Mouse (Mus musculus) kidney, embryonic 16.5 days (tissue): ENCODE data around the gene Cyth3. TPM values are rescaled to one million over a fixed set of nuclear protein-coding genes. Genes with fewer than 3 reads are reported as not detected.

ENCODE experiments used
- ATAC-seq: fragments of 200-750 bp; cut with Nextera tagmentation; 2 replicates; pipeline ENCODE4 v1.8.0; 2017; ENCODE audit warnings: moderate TSS enrichment; ENCODE audit not compliant: low FRiP score, low TSS enrichment
- H3K27ac ChIP-seq: fragments of 300-500 bp; sonication (generic); 2 replicates; pipeline ENCODE4 v1.5.1; 2014; ENCODE audit warnings: low read length
- H3K27me3 ChIP-seq: fragments of 300-500 bp; sonication (generic); 2 replicates; pipeline ENCODE4 v1.6.1; 2014; ENCODE audit warnings: low read length, control low read depth, mixed read lengths; ENCODE audit not compliant: insufficient read depth
- H3K36me3 ChIP-seq: fragments of 300-500 bp; sonication (generic); 2 replicates; pipeline ENCODE4 v1.6.1; 2014; ENCODE audit warnings: low read length, control low read depth, mixed read lengths; ENCODE audit not compliant: insufficient read depth
- H3K4me1 ChIP-seq: fragments of 300-500 bp; sonication (generic); 2 replicates; pipeline ENCODE4 v1.6.1; 2014; ENCODE audit warnings: low read length, control low read depth, mixed read lengths; ENCODE audit not compliant: insufficient read depth
- H3K4me2 ChIP-seq: fragments of 300-500 bp; sonication (generic); replicated peaks from 2 replicates; pipeline ENCODE4 v1.6.1; 2014; ENCODE audit warnings: low read depth, low read length
- H3K4me3 ChIP-seq: fragments of 300-500 bp; sonication (generic); 2 replicates; pipeline ENCODE4 v1.5.1; 2014; ENCODE audit warnings: mild to moderate bottlenecking, low read length
- H3K9ac ChIP-seq: fragments of 300-500 bp; sonication (generic); replicated peaks from 2 replicates; pipeline ENCODE4 v1.6.1; 2014; ENCODE audit warnings: low read length
- H3K9me3 ChIP-seq: fragments of 300-500 bp; sonication (generic); 2 replicates; pipeline ENCODE4 v1.6.1; 2016; ENCODE audit warnings: low read length, control low read depth
- WGBS: fragments of 180-500 bp; shearing (Covaris S2); extraction: QIAGEN DNeasy Blood & Tissue Kit; methylation state at CpG from one replicate; pipeline ENCODE4 v1.1.7; 2014; 5-methylcytosine and 5-hydroxymethylcytosine counted together
- polyA plus RNA-seq: library from polyadenylated mRNA; unstranded; fragments of >200 nt; fragmentation: Nextera tagmentation; extraction: Ambion mirVana; gene quantifications from 2 replicates; pipeline ENCODE4 v1.2.1, GENCODE M21; 2015

Cyth3 gene
- polyA plus RNA-seq, 1 experiment from 2014 or later, result 81.3 TPM

DNA sequence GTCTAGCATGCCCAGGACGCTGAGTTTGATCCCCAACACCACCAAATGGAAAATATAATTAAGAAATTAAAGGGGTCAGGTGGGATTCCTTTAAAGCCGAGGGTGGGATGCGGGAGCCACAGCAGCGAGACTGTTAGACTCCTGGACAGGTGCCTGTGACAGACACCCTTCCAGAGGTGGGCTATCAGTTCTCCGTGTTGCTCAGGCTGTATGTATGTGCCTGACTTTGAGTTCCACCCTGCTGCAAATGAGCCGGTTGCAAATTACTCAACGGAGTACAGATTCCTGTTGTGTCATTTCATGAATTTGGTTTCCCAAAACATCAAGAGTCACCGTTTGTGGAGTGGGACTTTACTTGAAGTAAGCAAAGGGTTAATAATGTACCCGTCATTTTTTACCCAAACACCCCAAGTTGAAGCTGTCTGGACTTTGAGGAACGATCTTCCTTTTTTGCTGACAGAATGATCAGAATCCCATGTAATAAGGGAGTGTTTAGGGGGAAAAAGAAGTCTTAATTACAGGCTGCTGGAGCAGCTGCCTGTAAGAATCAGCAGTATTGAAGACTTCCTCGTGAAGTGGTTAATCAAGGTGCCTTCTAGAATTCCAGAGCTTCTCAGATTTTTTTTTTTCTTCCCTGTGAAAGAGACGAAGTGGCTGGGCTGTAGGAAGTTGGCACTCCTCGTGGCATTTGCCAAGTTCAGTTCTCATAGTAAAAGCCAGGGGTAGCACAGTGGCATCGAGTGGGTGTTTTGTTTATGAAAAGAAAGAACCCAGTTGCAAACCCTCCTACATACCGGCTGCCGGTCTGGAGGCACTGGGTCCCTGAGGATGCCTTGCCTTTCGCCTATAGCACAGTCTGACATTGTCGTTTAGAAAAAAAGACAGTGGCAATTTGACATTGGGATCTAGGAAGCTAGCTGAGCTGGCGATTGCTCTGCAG, 1.4 kb downstream of the Cyth3 start:
- no peaks in the 10 kb centered on the region for H3K27me3 ChIP-seq
- H3K36me3 ChIP-seq, result no peaks in the 10 kb centered on the region
- H3K9me3 ChIP-seq, result no peaks in the 10 kb centered on the region
- H3K27ac ChIP-seq, result peak overlapping the region; percentile 43; the same call in 1 of the 2 replicates
- no peak for ATAC-seq
- peak overlapping the region; percentile 75 for H3K4me3 ChIP-seq
- H3K4me2 ChIP-seq, result peak overlapping the region; percentile 64
- H3K4me1 ChIP-seq, result peaks cover 41% of the 10 kb centered on the region
- H3K9ac ChIP-seq, result peak overlapping the region; percentile 85
- 24% methylated on average over 19 of the region's 19 CpGs for WGBS

DNA sequence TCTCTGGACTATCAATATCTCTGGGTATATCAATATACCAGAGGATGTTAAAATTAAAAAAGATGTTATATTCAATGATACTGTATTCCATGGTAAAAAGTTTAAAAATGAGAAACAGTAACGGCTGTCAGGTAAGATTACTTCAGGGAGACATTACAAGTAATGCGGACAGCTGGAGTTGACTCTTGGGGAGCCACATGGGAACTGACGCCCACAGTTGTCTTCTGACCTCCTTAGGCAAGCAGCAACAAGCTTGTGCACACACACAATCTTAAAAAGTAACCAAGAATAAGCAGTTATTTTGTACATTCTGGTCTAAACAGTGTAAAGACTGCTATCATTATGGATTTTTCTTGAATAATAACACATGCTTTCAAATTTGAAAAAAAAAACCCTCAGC, 2.2 kb downstream of the Cyth3 start:
- H3K36me3 ChIP-seq, result no peaks in the 10 kb centered on the region
- peaks cover 41% of the 10 kb centered on the region for H3K4me1 ChIP-seq
- no peak overlapping the region for H3K9ac ChIP-seq
- no peak for ATAC-seq
- 69% methylated on average over 3 of the region's 3 CpGs for WGBS
- H3K4me3 ChIP-seq, result 0 out of 2 replicates have a peak overlapping the region, but pooled peaks have one; percentile 19
- peak overlapping the region; percentile 64 for H3K4me2 ChIP-seq
- no peaks in the 10 kb centered on the region for H3K27me3 ChIP-seq
- no peaks in the 10 kb centered on the region for H3K9me3 ChIP-seq
- 0 out of 2 replicates have a peak overlapping the region, but pooled peaks have one; percentile 40 for H3K27ac ChIP-seq

DNA sequence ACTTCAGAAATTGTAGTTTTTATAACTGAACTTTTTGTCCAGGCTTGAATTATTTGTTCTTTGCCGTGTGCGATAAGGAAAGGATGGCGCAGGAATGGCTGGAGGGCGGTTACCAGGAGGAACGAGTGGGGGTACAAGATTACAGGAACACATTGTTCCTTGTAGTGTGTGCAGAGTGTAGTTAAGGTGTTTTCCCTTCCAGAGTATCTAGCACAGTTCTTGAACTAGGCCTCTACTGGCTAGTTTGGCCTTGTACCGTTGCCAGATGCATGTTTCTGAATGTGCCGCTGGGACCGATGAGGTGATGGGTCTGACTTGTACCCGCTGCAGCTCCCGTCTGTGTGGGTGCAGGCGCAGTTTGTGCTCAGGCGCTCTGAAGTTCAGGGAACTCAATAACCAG, 3.2 kb downstream of the Cyth3 start:
- peak overlapping the region; percentile 46; the same call in 1 of the 2 replicates for H3K9ac ChIP-seq
- no peaks in the 10 kb centered on the region for H3K27me3 ChIP-seq
- peaks cover 41% of the 10 kb centered on the region for H3K4me1 ChIP-seq
- WGBS, result 59% methylated on average over 12 of the region's 12 CpGs
- peak overlapping the region; percentile 40 for H3K4me2 ChIP-seq
- H3K4me3 ChIP-seq, result peak overlapping the region; percentile 12; the same call in 1 of the 2 replicates
- peaks cover 5% of the 10 kb centered on the region; the same call in 1 of the 2 replicates for H3K36me3 ChIP-seq
- ATAC-seq, result no peak
- H3K27ac ChIP-seq, result peak overlapping the region; percentile 70
- no peaks in the 10 kb centered on the region; the same call in 1 of the 2 replicates for H3K9me3 ChIP-seq

- H3K27me3 ChIP-seq, result no peaks in the 10 kb centered on the region
- peaks cover 39% of the 10 kb centered on the region for H3K4me1 ChIP-seq
- H3K4me2 ChIP-seq, result peak overlapping the region; percentile 40
- peaks cover 6% of the 10 kb centered on the region; the same call in 1 of the 2 replicates for H3K36me3 ChIP-seq
- ATAC-seq, result no peak
- peak overlapping the region; percentile 46 for H3K9ac ChIP-seq
- whole genome bisulfite sequencing, result 29% methylated on average over 11 of the region's 11 CpGs
- peak overlapping the region; percentile 12 for H3K4me3 ChIP-seq
- H3K9me3 ChIP-seq, result no peaks in the 10 kb centered on the region; the same call in 1 of the 2 replicates
- H3K27ac ChIP-seq, result peak overlapping the region; percentile 70
Measured at GRCm38 (mm10) chr5:143625940-143626588, 3.8 kb downstream of the Cyth3 start.

DNA sequence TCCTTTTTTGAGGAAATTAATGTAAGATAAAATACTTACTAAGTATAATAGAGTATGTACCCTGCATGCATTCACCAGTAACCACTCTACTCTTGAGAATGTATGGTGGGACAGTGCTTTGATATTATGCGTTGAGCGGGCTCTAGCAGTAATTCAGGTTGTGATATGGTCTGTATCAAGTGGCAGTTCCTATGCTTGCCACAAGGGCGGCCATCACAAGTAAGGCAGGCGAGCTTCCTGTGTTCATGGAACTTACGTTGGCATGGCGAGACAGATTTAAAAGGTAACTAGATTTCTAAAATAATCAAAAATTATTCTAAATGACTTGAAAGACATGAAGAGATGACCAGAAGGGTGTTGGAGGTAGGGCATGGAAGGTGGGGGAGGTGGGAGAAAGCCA, 5.3 kb downstream of the Cyth3 start:
- no peak overlapping the region for H3K4me3 ChIP-seq
- H3K9me3 ChIP-seq, result no peaks in the 10 kb centered on the region; the same call in 1 of the 2 replicates
- no peak overlapping the region for H3K4me2 ChIP-seq
- H3K27me3 ChIP-seq, result no peaks in the 10 kb centered on the region
- peaks cover 49% of the 10 kb centered on the region for H3K4me1 ChIP-seq
- no peak overlapping the region for H3K9ac ChIP-seq
- no peak overlapping the region for H3K27ac ChIP-seq
- WGBS, result 95% methylated on average over 6 of the region's 6 CpGs
- ATAC-seq, result no peak
- peaks cover 6% of the 10 kb centered on the region; the same call in 1 of the 2 replicates for H3K36me3 ChIP-seq

- Histone ChIP-seq H3K36me3 (peaks cover 6% of the 10 kb centered on the region; the same call in 1 of the 2 replicates), H3K4me1 (peaks cover 52% of the 10 kb centered on the region), H3K4me2 (no peak overlapping the region), H3K27me3 (no peaks in the 10 kb centered on the region), H3K27ac (no peak overlapping the region), H3K9ac (no peak overlapping the region), H3K9me3 (no peaks in the 10 kb centered on the region; the same call in 1 of the 2 replicates), H3K4me3 (no peak overlapping the region)
- 91% methylated on average over 1 of the region's 1 CpGs for WGBS
- ATAC-seq, result no peak
Measured at GRCm38 (mm10) chr5:143627926-143628325, 5.7 kb downstream of the Cyth3 start.

- H3K4me2 ChIP-seq, result no peak overlapping the region
- 92% methylated on average over 8 of the region's 8 CpGs for WGBS
- no peak overlapping the region for H3K4me3 ChIP-seq
- no peak overlapping the region for H3K27ac ChIP-seq
- no peak overlapping the region for H3K9ac ChIP-seq
- H3K4me1 ChIP-seq, result peaks cover 55% of the 10 kb centered on the region
- no peaks in the 10 kb centered on the region for H3K27me3 ChIP-seq
- H3K9me3 ChIP-seq, result no peaks in the 10 kb centered on the region; the same call in 1 of the 2 replicates
- no peak for ATAC-seq
- H3K36me3 ChIP-seq, result peaks cover 6% of the 10 kb centered on the region; the same call in 1 of the 2 replicates
Measured at GRCm38 (mm10) chr5:143629686-143630085, 7.4 kb downstream of the Cyth3 start.

DNA sequence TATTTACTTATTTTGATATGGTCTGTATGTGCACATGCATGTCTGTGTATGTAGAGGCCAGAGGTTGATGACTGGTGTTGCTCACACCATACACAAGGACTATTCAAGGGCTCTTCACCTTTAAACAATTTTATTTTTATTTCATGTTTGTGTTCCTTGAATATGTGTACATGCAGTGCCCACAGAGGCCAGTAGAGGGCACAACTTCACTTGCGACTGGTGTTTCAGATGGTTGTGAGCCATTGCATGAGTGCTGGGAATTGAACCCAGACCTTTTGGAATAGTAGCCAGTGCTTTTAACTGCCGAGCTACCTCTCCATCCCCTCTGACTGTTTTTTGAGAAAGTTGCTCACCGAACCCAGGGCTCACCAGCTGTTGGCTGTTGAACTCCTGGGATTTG, 8.0 kb downstream of the Cyth3 start:
- Histone ChIP-seq H3K36me3 (peaks cover 6% of the 10 kb centered on the region; the same call in 1 of the 2 replicates), H3K9me3 (no peaks in the 10 kb centered on the region; the same call in 1 of the 2 replicates), H3K27ac (no peak overlapping the region), H3K4me2 (no peak overlapping the region), H3K4me3 (no peak overlapping the region), H3K9ac (no peak overlapping the region), H3K27me3 (no peaks in the 10 kb centered on the region), H3K4me1 (peaks cover 60% of the 10 kb centered on the region)
- 100% methylated on average over 3 of the region's 3 CpGs for WGBS
- ATAC-seq, result no peak

DNA sequence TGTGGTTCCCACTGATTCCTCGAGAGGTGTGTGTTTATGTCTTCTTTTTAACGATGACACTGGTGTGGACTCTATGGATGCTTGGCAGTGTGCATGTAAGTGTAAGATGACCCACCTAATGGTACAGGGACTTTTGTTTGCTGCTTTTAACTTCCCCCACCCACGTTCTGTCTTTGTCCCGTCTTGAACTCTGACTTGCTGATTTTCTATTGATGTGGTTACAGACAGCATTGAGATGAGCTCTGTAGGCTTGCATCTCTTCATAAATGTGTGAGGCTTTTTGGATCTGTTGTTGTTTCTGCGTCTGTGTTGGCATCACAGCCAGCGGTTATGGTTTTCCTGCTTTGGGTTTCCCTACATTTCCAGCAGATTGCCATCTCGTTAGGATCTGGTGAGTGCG, 8.5 kb downstream of the Cyth3 start:
- H3K36me3 ChIP-seq, result peaks cover 6% of the 10 kb centered on the region; the same call in 1 of the 2 replicates
- no peak for ATAC-seq
- no peaks in the 10 kb centered on the region for H3K27me3 ChIP-seq
- H3K4me1 ChIP-seq, result peaks cover 61% of the 10 kb centered on the region
- no peak overlapping the region for H3K27ac ChIP-seq
- 86% methylated on average over 8 of the region's 8 CpGs for WGBS
- no peak overlapping the region for H3K4me2 ChIP-seq
- H3K9ac ChIP-seq, result no peak overlapping the region
- no peaks in the 10 kb centered on the region; the same call in 1 of the 2 replicates for H3K9me3 ChIP-seq
- H3K4me3 ChIP-seq, result no peak overlapping the region
